Mouse (Mus musculus) midbrain, embryonic 13.5 days (tissue): ENCODE results near the gene H2-Q7. TPM values are rescaled to one million over a fixed set of nuclear protein-coding genes. Genes with fewer than 3 reads are reported as not detected.
"Not testable (repeated sequence)": the region's sequence is repeated elsewhere in the genome, so short reads cannot be mapped to it uniquely, and the experiment has no call there.

Experiments
- ATAC-seq: fragments of 200-750 bp; cut with Nextera tagmentation; 2 replicates; pipeline ENCODE4 v1.8.0; 2017; ENCODE audit warnings: mild to moderate bottlenecking, moderate TSS enrichment, moderate library complexity
- H3K27ac ChIP-seq: fragments of 300-500 bp; sonication (generic); 2 replicates; pipeline ENCODE4 v1.5.1; 2015; ENCODE audit warnings: inconsistent platforms, mild to moderate bottlenecking, moderate library complexity
- H3K27me3 ChIP-seq: fragments of 300-500 bp; sonication (generic); 2 replicates; pipeline ENCODE4 v1.6.1; 2015; ENCODE audit warnings: mild to moderate bottlenecking, inconsistent platforms
- H3K36me3 ChIP-seq: fragments of 300-500 bp; sonication (generic); 2 replicates; pipeline ENCODE4 v1.6.1; 2015; ENCODE audit warnings: mild to moderate bottlenecking, inconsistent platforms
- H3K4me1 ChIP-seq: fragments of 300-500 bp; sonication (generic); replicated peaks from 2 replicates; pipeline ENCODE4 v1.6.1; 2015; ENCODE audit warnings: inconsistent platforms
- H3K4me2 ChIP-seq: fragments of 300-500 bp; sonication (generic); replicated peaks from 2 replicates; pipeline ENCODE4 v1.6.1; 2015; ENCODE audit warnings: moderate library complexity, mild to moderate bottlenecking, inconsistent platforms
- H3K4me3 ChIP-seq: fragments of 300-500 bp; sonication (generic); replicated peaks from 2 replicates; pipeline ENCODE4 v1.5.1; 2015; ENCODE audit warnings: mild to moderate bottlenecking, inconsistent platforms
- H3K9ac ChIP-seq: fragments of 300-500 bp; sonication (generic); replicated peaks from 2 replicates; pipeline ENCODE4 v1.6.1; 2015; ENCODE audit warnings: mild to moderate bottlenecking, inconsistent platforms
- H3K9me3 ChIP-seq: fragments of 300-500 bp; sonication (generic); 2 replicates; pipeline ENCODE4 v1.6.1; 2016; ENCODE audit warnings: mild to moderate bottlenecking, inconsistent platforms
- WGBS: fragments of 180-500 bp; shearing (Covaris S2); methylation state at CpG from one replicate; pipeline ENCODE4 v1.1.7; 2015; 5-methylcytosine and 5-hydroxymethylcytosine counted together
- polyA plus RNA-seq: library from polyadenylated mRNA; unstranded; fragments of >200 nt; fragmentation: Nextera tagmentation; extraction: Ambion mirVana; gene quantifications from 2 replicates; pipeline ENCODE4 v1.2.1, GENCODE M21; 2015

The H2-Q7 gene
- polyA plus RNA-seq, 1 experiment from 2014 or later, result 2.5 TPM

- not testable (repeated sequence) for ATAC-seq, H3K4me1 ChIP-seq, H3K4me2 ChIP-seq, H3K27ac ChIP-seq, H3K9ac ChIP-seq, H3K4me3 ChIP-seq, H3K9me3 ChIP-seq, H3K36me3 ChIP-seq
- peaks cover 41% of the 10 kb centered on the region for H3K27me3 ChIP-seq
- WGBS, result 83% methylated on average over 3 of the region's 3 CpGs
Measured at GRCm38 (mm10) chr17:35423131-35423810, 15.7 kb upstream of the H2-Q7 start.

DNA sequence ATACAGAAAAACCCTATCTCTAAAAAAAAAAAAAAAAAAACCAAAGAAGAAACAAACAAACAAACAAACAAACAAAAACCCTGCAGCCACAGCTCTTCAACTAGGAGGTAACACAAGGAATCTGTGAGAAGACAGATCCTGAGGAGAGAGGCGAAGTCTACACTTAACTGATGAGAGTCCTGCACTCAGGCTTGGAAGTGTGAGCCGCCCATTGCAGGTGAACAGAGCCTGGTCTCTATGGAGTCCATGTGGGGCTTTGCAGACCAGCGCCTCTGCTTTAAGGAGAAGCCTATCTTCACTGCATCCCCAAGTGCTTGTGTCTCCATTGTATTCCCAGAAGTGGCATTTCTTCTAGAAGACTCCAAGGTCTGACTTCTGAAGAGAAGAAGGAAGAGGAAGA, 14.8 kb upstream of the H2-Q7 start:
- not testable (repeated sequence) for ATAC-seq, H3K9ac ChIP-seq, H3K4me2 ChIP-seq, H3K27ac ChIP-seq, H3K4me3 ChIP-seq, H3K36me3 ChIP-seq, H3K9me3 ChIP-seq, H3K4me1 ChIP-seq
- WGBS, result 85% methylated on average over 3 of the region's 3 CpGs
- H3K27me3 ChIP-seq, result peaks cover 41% of the 10 kb centered on the region

DNA sequence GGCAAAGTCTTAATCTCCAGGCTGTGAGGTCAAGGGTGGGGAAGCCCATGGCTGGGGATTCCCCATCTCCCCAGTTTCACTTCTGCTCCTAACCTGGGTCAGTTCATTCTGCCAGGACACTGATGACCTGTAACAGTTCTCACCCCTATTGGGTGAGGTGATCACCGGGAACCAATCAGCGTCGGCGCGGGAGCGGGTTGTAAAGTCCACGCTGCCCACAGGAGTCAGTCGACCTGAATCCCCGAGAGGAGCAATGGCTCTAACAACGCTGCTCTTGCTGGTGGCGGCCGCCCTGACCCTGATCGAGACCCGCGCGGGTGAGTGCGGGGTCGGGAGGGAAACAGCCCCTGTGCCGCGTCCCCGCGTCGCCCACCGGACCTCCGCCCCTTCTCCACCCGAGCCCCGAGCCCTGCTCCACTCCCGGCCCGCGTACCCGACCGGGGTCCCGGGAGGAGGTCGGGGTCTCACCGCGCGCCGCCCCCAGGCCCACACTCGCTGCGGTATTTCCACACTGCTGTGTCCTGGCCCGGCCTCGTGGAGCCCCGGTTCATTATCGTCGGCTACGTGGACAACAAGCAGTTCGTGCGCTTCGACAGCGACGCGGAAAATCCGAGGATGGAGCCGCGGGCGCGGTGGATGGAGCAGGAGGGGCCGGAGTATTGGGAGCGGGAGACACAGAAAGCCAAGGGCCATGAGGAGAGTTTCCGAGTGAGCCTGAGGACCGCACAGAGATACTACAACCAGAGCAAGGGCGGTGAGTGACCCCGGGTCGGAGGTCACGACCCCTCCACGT, 14.1 kb upstream of the H2-Q7 start, which contains the start of gene H2-Q6:
TSS of gene H2-Q6 (plus strand) at position 227 of the 793 bp plus-strand sequence.
- 2% methylated on average over 54 of the region's 66 CpGs for WGBS
- not testable (repeated sequence) for H3K27ac ChIP-seq, H3K4me1 ChIP-seq, H3K36me3 ChIP-seq, H3K9me3 ChIP-seq
- Histone ChIP-seq H3K9ac (peak within 1 kb of the TSS; percentile 21; the same call in 1 of the 2 replicates), H3K4me3 (peak within 1 kb of the TSS; percentile 37), H3K4me2 (peak within 1 kb of the TSS; percentile 60), H3K27me3 (peaks cover 41% of the 10 kb centered on the region)
- ATAC-seq, result peak; percentile 75

- peak; percentile 34; the same call in 1 of the 2 replicates for ATAC-seq
- H3K4me3 ChIP-seq, result peak overlapping the region; percentile 37
- H3K9ac ChIP-seq, result not testable (repeated sequence)
Measured at GRCm38 (mm10) chr17:35425474-35425873, 13.5 kb upstream of the H2-Q7 start.

DNA sequence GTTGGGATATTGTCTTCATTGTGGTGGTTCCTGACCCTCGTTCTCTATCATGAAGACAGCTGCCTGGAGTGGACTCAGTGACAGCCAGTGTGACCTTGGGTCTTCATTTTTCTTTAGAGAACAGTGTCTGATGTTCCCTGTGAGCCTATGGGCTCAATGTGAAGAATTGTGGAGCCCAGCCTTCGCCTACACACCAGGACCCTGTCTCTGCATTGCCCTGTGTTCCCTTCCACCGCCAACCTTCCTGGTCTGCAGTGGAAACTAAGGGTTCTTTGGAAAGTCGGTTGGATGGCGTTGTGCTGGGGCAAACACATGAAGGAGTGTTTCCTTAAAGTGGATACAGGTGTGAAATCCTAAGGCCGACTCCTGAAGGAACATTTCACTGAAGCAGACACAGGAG, 10.1 kb upstream of the H2-Q7 start:
- H3K36me3 ChIP-seq, H3K4me2 ChIP-seq, H3K9me3 ChIP-seq, H3K4me3 ChIP-seq, H3K9ac ChIP-seq, ATAC-seq, H3K4me1 ChIP-seq, H3K27ac ChIP-seq: not testable (repeated sequence)
- H3K27me3 ChIP-seq, result peaks cover 23% of the 10 kb centered on the region
- 91% methylated on average over 6 of the region's 6 CpGs for WGBS

More at GRCm38 (mm10) chr17:35425474-35425873, 13.5 kb upstream of the H2-Q7 start:
- not testable (repeated sequence) for H3K36me3 ChIP-seq, H3K4me1 ChIP-seq, H3K27ac ChIP-seq, H3K9me3 ChIP-seq
- 13% methylated on average over 28 of the region's 28 CpGs for WGBS
- H3K4me2 ChIP-seq, result peak overlapping the region; percentile 60
- peaks cover 38% of the 10 kb centered on the region for H3K27me3 ChIP-seq

- not testable (repeated sequence) for H3K4me2 ChIP-seq, H3K36me3 ChIP-seq, H3K9me3 ChIP-seq, H3K4me3 ChIP-seq, H3K27me3 ChIP-seq, H3K9ac ChIP-seq, ATAC-seq, H3K27ac ChIP-seq, H3K4me1 ChIP-seq
- whole genome bisulfite sequencing, result 89% methylated on average over 6 of the region's 6 CpGs
Measured at GRCm38 (mm10) chr17:35430671-35431070, 8.3 kb upstream of the H2-Q7 start.

- not testable (repeated sequence) for H3K4me1 ChIP-seq, H3K4me3 ChIP-seq, H3K4me2 ChIP-seq, H3K27ac ChIP-seq, H3K36me3 ChIP-seq, ATAC-seq, H3K9ac ChIP-seq, H3K9me3 ChIP-seq, H3K27me3 ChIP-seq
- 83% methylated on average over 3 of the region's 3 CpGs for WGBS
Measured at GRCm38 (mm10) chr17:35432167-35432566, 6.8 kb upstream of the H2-Q7 start.

GRCm38 (mm10) chr17:35434836-35435235, 4.1 kb upstream of the H2-Q7 start:
- not testable (repeated sequence) for H3K27ac ChIP-seq, ATAC-seq
- WGBS, result 7% methylated on average over 8 of the region's 8 CpGs

GRCm38 (mm10) chr17:35435577-35435976, 3.4 kb upstream of the H2-Q7 start:
- not testable (repeated sequence) for H3K9ac ChIP-seq, H3K36me3 ChIP-seq, H3K4me3 ChIP-seq, H3K9me3 ChIP-seq, H3K4me2 ChIP-seq, H3K4me1 ChIP-seq, ATAC-seq, H3K27ac ChIP-seq
- H3K27me3 ChIP-seq, result peaks cover 19% of the 10 kb centered on the region
- WGBS, result 78% methylated on average over 3 of the region's 3 CpGs

More at GRCm38 (mm10) chr17:35434836-35435235, 4.1 kb upstream of the H2-Q7 start:
- not testable (repeated sequence) for H3K9me3 ChIP-seq, H3K36me3 ChIP-seq, H3K4me1 ChIP-seq, H3K4me3 ChIP-seq, H3K4me2 ChIP-seq, H3K9ac ChIP-seq
- H3K27me3 ChIP-seq, result peaks cover 14% of the 10 kb centered on the region

- H3K4me1 ChIP-seq, H3K4me2 ChIP-seq, ATAC-seq, H3K9ac ChIP-seq, H3K4me3 ChIP-seq, H3K9me3 ChIP-seq, H3K27ac ChIP-seq, H3K36me3 ChIP-seq: not testable (repeated sequence)
- WGBS, result 64% methylated on average over 1 of the region's 1 CpGs
- peaks cover 19% of the 10 kb centered on the region for H3K27me3 ChIP-seq
Measured at GRCm38 (mm10) chr17:35437386-35437936, 1.5 kb upstream of the H2-Q7 start.

DNA sequence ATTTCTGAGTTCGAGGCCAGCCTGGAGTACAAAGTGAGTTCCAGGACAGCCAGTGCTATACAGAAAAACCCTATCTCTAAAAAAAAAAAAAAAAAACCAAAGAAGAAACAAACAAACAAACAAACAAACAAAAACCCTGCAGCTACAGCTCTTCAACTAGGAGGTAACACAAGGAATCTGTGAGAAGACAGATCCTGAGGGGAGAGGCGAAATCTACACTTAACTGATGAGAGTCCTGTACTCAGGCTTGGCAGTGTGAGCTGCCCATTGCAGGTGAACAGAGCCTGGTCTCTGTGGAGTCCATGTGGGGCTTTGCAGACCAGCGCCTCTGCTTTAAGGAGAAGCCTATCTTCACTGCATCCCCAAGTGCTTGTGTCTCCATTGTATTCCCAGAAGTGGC, 560 bp upstream of the H2-Q7 start:
- ATAC-seq, result peak; percentile 4; the same call in 1 of the 2 replicates
- peaks cover 19% of the 10 kb centered on the region for H3K27me3 ChIP-seq
- H3K4me2 ChIP-seq, H3K36me3 ChIP-seq, H3K9ac ChIP-seq, H3K27ac ChIP-seq, H3K4me1 ChIP-seq, H3K4me3 ChIP-seq, H3K9me3 ChIP-seq: not testable (repeated sequence)
- WGBS, result 80% methylated on average over 3 of the region's 3 CpGs

DNA sequence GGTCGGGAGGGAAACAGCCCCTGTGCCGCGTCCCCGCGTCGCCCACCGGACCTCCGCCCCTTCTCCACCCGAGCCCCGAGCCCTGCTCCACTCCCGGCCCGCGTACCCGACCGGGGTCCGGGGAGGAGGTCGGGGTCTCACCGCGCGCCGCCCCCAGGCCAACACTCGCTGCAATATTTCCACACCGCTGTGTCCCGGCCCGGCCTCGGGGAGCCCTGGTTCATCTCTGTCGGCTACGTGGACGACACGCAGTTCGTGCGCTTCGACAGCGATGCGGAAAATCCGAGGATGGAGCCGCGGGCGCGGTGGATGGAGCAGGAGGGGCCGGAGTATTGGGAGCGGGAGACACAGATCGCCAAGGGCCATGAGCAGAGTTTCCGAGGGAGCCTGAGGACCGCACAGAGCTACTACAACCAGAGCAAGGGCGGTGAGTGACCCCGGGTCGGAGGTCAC, 366 bp downstream of the H2-Q7 start:
- H3K9ac ChIP-seq, result peak overlapping the region; percentile 73
- H3K4me3 ChIP-seq, result peak overlapping the region; percentile 51
- WGBS, result under 1% methylated on average over 43 of the region's 48 CpGs
- not testable (repeated sequence) for H3K27ac ChIP-seq, H3K9me3 ChIP-seq, H3K4me1 ChIP-seq, H3K36me3 ChIP-seq
- peaks cover 19% of the 10 kb centered on the region for H3K27me3 ChIP-seq
- peak; percentile 71 for ATAC-seq
- peak overlapping the region; percentile 88 for H3K4me2 ChIP-seq
